ENCODE assay signal across 13 mouse cellular contexts in the genomic region with DNA sequence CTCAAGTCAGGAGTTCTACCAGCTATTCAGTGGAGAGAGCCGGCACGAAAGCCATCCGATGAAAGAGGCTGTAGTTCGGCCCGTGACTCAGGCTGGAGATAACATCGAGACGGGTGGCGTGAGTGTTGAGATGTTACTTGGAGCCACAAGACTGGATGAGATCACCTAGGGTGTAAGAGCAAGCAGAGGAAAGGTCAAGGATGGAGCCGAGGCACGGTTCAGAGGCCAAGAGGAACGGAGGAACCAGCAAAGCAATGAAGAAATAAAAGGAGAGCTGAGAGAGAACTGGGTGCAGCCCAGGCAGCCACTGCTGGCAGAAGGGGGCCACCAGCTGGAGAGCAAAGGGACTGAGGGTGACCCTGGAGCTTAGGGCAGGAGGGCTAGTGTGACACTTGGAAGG. TPM values are rescaled to one million over a fixed set of nuclear protein-coding genes. Genes with fewer than 3 reads are reported as not detected.
A peak's percentile ranks its signal among the peaks of the same experiment; 100 is the strongest.
DNase-seq lines count a peak whose midpoint lies in the region; ATAC-seq and TF ChIP-seq lines count a peak whose summit lies in the region.
"Had no signal": no experiment of that assay in that cellular context is flagged by ENCODE, and none has a peak within 500 bp of the region (broad histone marks: within the 10 kb centered on the region; RNA-seq: fewer than 3 reads in every experiment).

No protein-coding gene starts in this region.

- WGBS in liver, postnatal 0 days (ENCODE audit: insufficient replicate concordance) = 74% methylated on average over 11 of the region's 11 CpGs
- WGBS in intestine, embryonic 15.5 days = 63% methylated on average over 11 of the region's 11 CpGs

- no peaks in the 10 kb centered on the region for H3K36me3 ChIP-seq in liver, postnatal 0 days (replicated peaks; ENCODE audit: insufficient read depth, low read length)
- no peaks in the 10 kb centered on the region for H3K36me3 ChIP-seq in intestine, embryonic 15.5 days
- H3K36me3 ChIP-seq: embryonic facial prominence, embryonic 12.5 days had no signal

- no peak overlapping the region for H3K4me2 ChIP-seq in liver, postnatal 0 days (ENCODE audit: low read depth, low read length)
- no peak overlapping the region for H3K4me2 ChIP-seq in intestine, embryonic 15.5 days (replicated peaks)
- H3K4me2 ChIP-seq: embryonic facial prominence, embryonic 12.5 days had no signal

- no peaks in the 10 kb centered on the region for H3K27me3 ChIP-seq in liver, postnatal 0 days (ENCODE audit: insufficient read depth, low read length)
- no peaks in the 10 kb centered on the region for H3K27me3 ChIP-seq in intestine, embryonic 15.5 days (replicated peaks)
- H3K27me3 ChIP-seq: embryonic facial prominence, embryonic 12.5 days had no signal

- no peak overlapping the region for H3K27ac ChIP-seq in liver, postnatal 0 days (ENCODE audit: low read depth)
- H3K27ac ChIP-seq in intestine, embryonic 15.5 days = peak overlapping the region; percentile 36; the same call in 1 of the 2 replicates
- H3K27ac ChIP-seq: embryonic facial prominence, embryonic 12.5 days had no signal

- no peak for ATAC-seq in cerebellum, adult (ENCODE audit: insufficient number of reproducible peaks, low FRiP score, low TSS enrichment)
- no peak for ATAC-seq in liver, postnatal 0 days
- peak; percentile 13; the same call in 1 of the 2 replicates for ATAC-seq in intestine, embryonic 15.5 days

- TF ChIP-seq CTCF in liver, postnatal 0 days (IDR thresholded peaks at IDR 0.05; ENCODE audit: low read depth) = peak; percentile 39

- peaks cover 24% of the 10 kb centered on the region for H3K4me1 ChIP-seq in liver, postnatal 0 days (ENCODE audit: insufficient read depth)
- H3K4me1 ChIP-seq in intestine, embryonic 15.5 days (replicated peaks) = peaks cover 32% of the 10 kb centered on the region

- no peak for TF ChIP-seq EP300 in liver, postnatal 0 days (IDR thresholded peaks at IDR 0.05; ENCODE audit: low read depth)

- H3K9me3 ChIP-seq in liver, postnatal 0 days (ENCODE audit: low read length) = no peaks in the 10 kb centered on the region
- H3K9me3 ChIP-seq in intestine, embryonic 15.5 days = no peaks in the 10 kb centered on the region
- H3K9me3 ChIP-seq: embryonic facial prominence, embryonic 12.5 days had no signal

- peak; percentile 42 for DNase-seq in cerebellum, adult 9-10 months
- DNase-seq in liver, postnatal 0 days = no peak
- no peak for DNase-seq in liver
- peak; percentile 69 for DNase-seq in adrenal gland, postnatal 14 days
- DNase-seq in right cerebral cortex, postnatal 36 days (ENCODE audit: low spot score in 2 of 2) = no peak
- no peak for DNase-seq in cerebellum, adult 11-12 months
- DNase-seq: lung, postnatal 4 days had no signal

- H3K9ac ChIP-seq in liver, postnatal 0 days (replicated peaks) = no peak overlapping the region
- no peak overlapping the region for H3K9ac ChIP-seq in intestine, embryonic 15.5 days
- H3K9ac ChIP-seq: embryonic facial prominence, embryonic 12.5 days had no signal

- no peak overlapping the region for H3K4me3 ChIP-seq in liver, postnatal 0 days (ENCODE audit: low read depth, low read length)
- H3K4me3 ChIP-seq in intestine, embryonic 15.5 days (replicated peaks) = no peak overlapping the region
- H3K4me3 ChIP-seq: embryonic facial prominence, embryonic 12.5 days had no signal

RNA-seq across cellular contexts. Expression of a gene that starts 3.5 kb away (rescaled TPM):
- polyA plus RNA-seq in liver, postnatal 0 days (2015; fragmentation: Nextera tagmentation; extraction: Ambion mirVana) = 3.6 TPM in 2 replicates
- 72.0 and 79.8 TPM in 2 replicates for total RNA-seq in adrenal gland, postnatal 14 days (2021)
- polyA plus RNA-seq in intestine, embryonic 15.5 days (2015; fragmentation: Nextera tagmentation; extraction: Ambion mirVana) = 39.1 and 40.1 TPM in 2 replicates

RNA-seq across cellular contexts. Expression of a gene that starts 35.2 kb away (rescaled TPM):
- polyA plus RNA-seq in liver, postnatal 0 days (2015; fragmentation: Nextera tagmentation; extraction: Ambion mirVana) = 4.2 and 4.9 TPM in 2 replicates
- 9.3 and 9.6 TPM in 2 replicates for total RNA-seq in adrenal gland, postnatal 14 days (2021)
- 20.5 and 23.1 TPM in 2 replicates for polyA plus RNA-seq in intestine, embryonic 15.5 days (2015; fragmentation: Nextera tagmentation; extraction: Ambion mirVana)

RNA-seq across cellular contexts. Expression of a gene that starts 35.3 kb away (rescaled TPM):
- polyA plus RNA-seq in liver, postnatal 0 days (2015; fragmentation: Nextera tagmentation; extraction: Ambion mirVana) = 5.6 and 5.8 TPM in 2 replicates
- 5.7 TPM in 2 replicates for total RNA-seq in adrenal gland, postnatal 14 days (2021)
- 15.3 and 16.3 TPM in 2 replicates for polyA plus RNA-seq in intestine, embryonic 15.5 days (2015; fragmentation: Nextera tagmentation; extraction: Ambion mirVana)

RNA-seq across cellular contexts. Expression of a gene that starts 49.3 kb away (rescaled TPM):
- polyA plus RNA-seq in liver, postnatal 0 days (2015; fragmentation: Nextera tagmentation; extraction: Ambion mirVana) = not detected in 2 replicates
- not detected in 2 replicates for total RNA-seq in adrenal gland, postnatal 14 days (2021)
- polyA plus RNA-seq in intestine, embryonic 15.5 days (2015; fragmentation: Nextera tagmentation; extraction: Ambion mirVana) = not detected in 2 replicates
- total RNA-seq: gastrocnemius, postnatal 36 days; layer of hippocampus, postnatal 25 days had no signal
- polyA plus RNA-seq: embryonic facial prominence, embryonic 12.5 days; neural tube, embryonic 14.5 days had no signal

RNA-seq across cellular contexts. Expression of a gene that starts 49.4 kb away (rescaled TPM):
- 10.8 and 13.0 TPM in 2 replicates for polyA plus RNA-seq in liver, postnatal 0 days (2015; fragmentation: Nextera tagmentation; extraction: Ambion mirVana)
- 15.6 and 16.9 TPM in 2 replicates for total RNA-seq in adrenal gland, postnatal 14 days (2021)
- 30.8 and 31.2 TPM in 2 replicates for polyA plus RNA-seq in intestine, embryonic 15.5 days (2015; fragmentation: Nextera tagmentation; extraction: Ambion mirVana)

Comparison
In these comparisons a context has a peak if more than half of its experiments do, and no peak if none do; other contexts are left out.
1. DNase-seq: peak in cerebellum, adult 9-10 months (single experiment) and adrenal gland, postnatal 14 days (single experiment); none in liver, postnatal 0 days (single experiment), liver (single experiment), right cerebral cortex, postnatal 36 days (0 of 2) and cerebellum, adult 11-12 months (single experiment).